Mouse (Mus musculus): Measurements from ENCODE around the gene Ptprk. TPM values are rescaled to one million over a fixed set of nuclear protein-coding genes. Genes with fewer than 3 reads are reported as not detected.

The Ptprk gene
- polyA plus RNA-seq, 1 experiment from 2014 or later, result 39.3 TPM

DNA sequence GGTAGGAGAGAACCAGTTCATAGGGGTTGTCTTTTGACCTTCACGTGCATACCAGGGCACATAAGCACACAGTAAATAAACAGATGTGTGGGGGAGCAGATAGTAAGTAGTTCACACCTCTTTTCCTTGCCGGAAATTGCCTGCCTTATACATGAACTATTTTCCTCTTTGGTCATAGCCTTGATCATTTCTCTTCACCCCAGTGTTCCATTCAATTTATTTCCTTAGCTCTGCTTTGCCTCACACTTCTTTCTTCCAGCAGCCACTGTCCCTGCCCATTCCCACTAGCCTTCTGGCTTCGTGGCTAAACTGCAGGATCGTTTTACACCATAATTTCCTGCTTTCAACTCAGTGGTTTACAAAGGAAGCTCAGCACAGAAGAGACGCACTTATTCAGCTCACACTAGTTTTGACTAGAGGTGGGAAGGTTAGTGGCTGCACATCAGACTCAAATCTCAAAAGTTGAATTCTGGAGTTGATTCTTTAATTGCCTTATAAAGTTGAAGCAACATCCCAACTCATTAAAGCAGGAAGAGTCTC is 151.0 kb downstream of the Ptprk start:
- ATAC-seq (ENCODE audit: low read depth), result no peak
- 28% methylated on average over 5 of the region's 5 CpGs for WGBS

DNA sequence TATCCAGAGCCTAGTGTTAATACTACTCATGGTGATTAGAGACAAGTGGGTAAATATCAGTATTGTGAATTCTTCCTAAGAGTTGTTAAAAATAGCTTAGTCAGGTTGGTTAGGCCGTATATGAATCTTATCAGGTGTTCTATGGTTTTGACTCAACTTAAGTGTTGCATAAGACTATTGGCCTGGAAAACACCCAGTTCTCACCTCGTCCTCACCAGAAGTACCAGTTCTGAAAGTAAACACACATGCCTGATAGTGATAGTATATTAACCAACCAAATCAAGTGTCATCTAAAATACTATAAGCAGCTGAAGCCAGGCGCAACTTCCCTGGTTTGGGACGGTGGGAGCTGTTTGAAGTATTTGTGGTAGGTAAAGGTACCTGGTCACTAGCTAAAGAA is 153.1 kb downstream of the Ptprk start:
- peaks cover 7% of the 10 kb centered on the region; the same call in 1 of the 2 replicates for H3K4me1 ChIP-seq (ENCODE audit: control insufficient read depth, insufficient read depth, low read length)
- no peak overlapping the region for H3K27ac ChIP-seq (ENCODE audit: low read depth, low read length)
- H3K4me3 ChIP-seq (ENCODE audit: low read depth, low read length), result no peak overlapping the region
- H3K9ac ChIP-seq (replicated peaks; ENCODE audit: low read depth, low read length), result no peak overlapping the region
- no peaks in the 10 kb centered on the region for H3K27me3 ChIP-seq (ENCODE audit: control insufficient read depth, insufficient read depth, low read length)
- ATAC-seq (ENCODE audit: low read depth), result no peak
- no peaks in the 10 kb centered on the region for H3K36me3 ChIP-seq (ENCODE audit: control insufficient read depth, insufficient read depth, low read length)
- H3K4me2 ChIP-seq (ENCODE audit: low read depth, low read length), result no peak overlapping the region
- H3K9me3 ChIP-seq (ENCODE audit: control insufficient read depth, low read length), result no peaks in the 10 kb centered on the region
- 94% methylated on average over 4 of the region's 4 CpGs for WGBS

More for the DNA sequence above, 151.0 kb downstream of the Ptprk start:
- Histone ChIP-seq H3K9ac (replicated peaks; ENCODE audit: low read depth, low read length) (no peak overlapping the region), H3K36me3 (ENCODE audit: control insufficient read depth, insufficient read depth, low read length) (no peaks in the 10 kb centered on the region), H3K4me3 (ENCODE audit: low read depth, low read length) (no peak overlapping the region), H3K27me3 (ENCODE audit: control insufficient read depth, insufficient read depth, low read length) (no peaks in the 10 kb centered on the region), H3K4me1 (ENCODE audit: control insufficient read depth, insufficient read depth, low read length) (peaks cover 7% of the 10 kb centered on the region; the same call in 1 of the 2 replicates), H3K27ac (ENCODE audit: low read depth, low read length) (no peak overlapping the region), H3K9me3 (ENCODE audit: control insufficient read depth, low read length) (no peaks in the 10 kb centered on the region), H3K4me2 (ENCODE audit: low read depth, low read length) (no peak overlapping the region)

DNA sequence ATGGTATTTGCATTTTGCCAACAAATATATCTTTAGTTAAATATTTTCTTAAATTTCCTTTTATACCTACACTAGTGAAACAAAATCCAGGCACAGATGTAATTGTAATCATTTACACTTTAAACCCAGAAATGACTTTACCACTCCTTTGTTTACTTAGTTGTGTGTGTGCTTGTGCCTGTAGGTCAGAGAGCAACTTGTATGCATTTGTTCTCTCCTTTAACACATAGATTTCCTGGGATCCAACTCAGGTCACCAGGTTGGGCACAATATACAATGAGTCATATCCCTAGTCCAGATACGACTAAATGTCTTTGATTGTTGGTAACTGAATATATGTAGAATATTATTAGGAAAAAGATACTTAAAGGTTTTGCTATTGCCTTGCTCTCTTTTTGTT is 153.6 kb downstream of the Ptprk start:
- H3K36me3 ChIP-seq (ENCODE audit: control insufficient read depth, insufficient read depth, low read length), result no peaks in the 10 kb centered on the region
- no peak overlapping the region for H3K4me3 ChIP-seq (ENCODE audit: low read depth, low read length)
- no peak overlapping the region for H3K4me2 ChIP-seq (ENCODE audit: low read depth, low read length)
- no peak overlapping the region for H3K9ac ChIP-seq (replicated peaks; ENCODE audit: low read depth, low read length)
- 70% methylated on average over 1 of the region's 1 CpGs for WGBS
- no peaks in the 10 kb centered on the region for H3K27me3 ChIP-seq (ENCODE audit: control insufficient read depth, insufficient read depth, low read length)
- ATAC-seq (ENCODE audit: low read depth), result no peak
- H3K9me3 ChIP-seq (ENCODE audit: control insufficient read depth, low read length), result no peaks in the 10 kb centered on the region
- no peak overlapping the region for H3K27ac ChIP-seq (ENCODE audit: low read depth, low read length)
- peaks cover 7% of the 10 kb centered on the region; the same call in 1 of the 2 replicates for H3K4me1 ChIP-seq (ENCODE audit: control insufficient read depth, insufficient read depth, low read length)

DNA sequence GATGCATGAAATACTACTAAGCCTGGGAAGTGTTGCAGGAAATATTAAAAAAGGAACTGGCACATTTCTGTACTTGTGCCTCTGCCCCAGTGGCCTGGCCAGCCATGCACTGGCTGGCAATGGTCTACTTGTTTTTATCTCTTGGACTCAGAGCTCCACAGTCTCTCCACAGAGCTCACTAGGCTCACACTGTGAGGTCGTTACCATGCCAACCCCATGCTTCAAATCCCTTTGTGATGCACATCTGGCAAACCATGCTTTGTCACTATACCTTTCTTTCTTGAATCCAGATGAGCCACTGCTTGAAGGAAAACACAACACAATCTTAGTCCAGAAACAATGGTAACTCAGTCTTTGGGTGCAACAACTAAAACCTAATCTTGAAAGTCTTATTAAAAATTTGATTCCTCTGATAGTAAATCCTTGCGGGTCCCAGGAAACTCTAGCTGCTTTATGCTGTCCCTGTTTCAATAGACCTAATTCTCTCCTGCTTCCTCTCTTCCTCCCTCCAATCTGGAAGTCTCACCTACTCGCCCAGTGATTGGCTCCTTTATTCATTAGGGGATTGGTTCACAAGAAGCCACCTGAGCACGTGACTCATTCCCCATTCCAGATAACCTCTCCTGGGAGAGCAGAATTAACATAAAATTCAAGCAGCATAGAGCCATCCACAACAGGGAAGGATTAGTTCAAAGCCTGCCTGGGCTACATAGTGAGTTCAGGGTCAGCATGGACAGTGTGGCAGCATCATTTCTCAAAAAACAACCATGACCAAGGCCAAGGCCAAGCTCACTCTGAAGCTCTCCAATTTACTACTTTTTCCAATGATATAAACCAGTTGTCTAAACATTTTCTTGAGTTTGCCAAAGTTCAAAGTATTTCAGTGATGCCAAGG is 157.9 kb downstream of the Ptprk start:
- peak; percentile 79; the same call in 1 of the 2 replicates for ATAC-seq (ENCODE audit: low read depth)
- Histone ChIP-seq H3K36me3 (ENCODE audit: control insufficient read depth, insufficient read depth, low read length) (no peaks in the 10 kb centered on the region), H3K9ac (replicated peaks; ENCODE audit: low read depth, low read length) (no peak overlapping the region), H3K4me3 (ENCODE audit: low read depth, low read length) (no peak overlapping the region), H3K27me3 (ENCODE audit: control insufficient read depth, insufficient read depth, low read length) (no peaks in the 10 kb centered on the region), H3K9me3 (ENCODE audit: control insufficient read depth, low read length) (no peaks in the 10 kb centered on the region), H3K4me2 (ENCODE audit: low read depth, low read length) (no peak overlapping the region), H3K4me1 (ENCODE audit: control insufficient read depth, insufficient read depth, low read length) (no peaks in the 10 kb centered on the region), H3K27ac (ENCODE audit: low read depth, low read length) (no peak overlapping the region)
- WGBS, result 40% methylated on average over 4 of the region's 4 CpGs

DNA sequence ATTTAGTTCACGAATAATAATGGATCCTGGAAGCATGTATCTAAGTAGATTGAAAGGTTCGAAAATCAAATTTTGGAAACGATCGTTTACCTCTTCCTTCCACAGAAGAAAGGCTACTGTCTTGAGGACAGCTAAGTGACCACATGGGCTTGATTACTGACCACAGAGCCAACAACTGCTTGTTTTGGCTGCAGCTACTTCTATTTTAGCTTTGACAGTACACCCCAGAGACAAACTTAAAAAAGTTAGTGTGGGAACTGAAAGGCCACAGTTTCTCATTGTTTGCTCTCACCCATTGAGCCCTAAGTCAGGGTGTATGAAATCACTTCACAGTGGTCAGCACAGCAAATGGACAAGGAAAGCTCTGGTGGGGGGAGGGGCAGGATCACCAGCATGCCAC is 174.4 kb downstream of the Ptprk start:
- Histone ChIP-seq H3K4me2 (ENCODE audit: low read depth, low read length) (no peak overlapping the region), H3K4me3 (ENCODE audit: low read depth, low read length) (no peak overlapping the region), H3K9ac (replicated peaks; ENCODE audit: low read depth, low read length) (no peak overlapping the region), H3K4me1 (ENCODE audit: control insufficient read depth, insufficient read depth, low read length) (no peaks in the 10 kb centered on the region), H3K9me3 (ENCODE audit: control insufficient read depth, low read length) (no peaks in the 10 kb centered on the region), H3K27ac (ENCODE audit: low read depth, low read length) (no peak overlapping the region), H3K27me3 (ENCODE audit: control insufficient read depth, insufficient read depth, low read length) (no peaks in the 10 kb centered on the region), H3K36me3 (ENCODE audit: control insufficient read depth, insufficient read depth, low read length) (no peaks in the 10 kb centered on the region)
- ATAC-seq (ENCODE audit: low read depth), result no peak
- 91% methylated on average over 4 of the region's 4 CpGs for WGBS

DNA sequence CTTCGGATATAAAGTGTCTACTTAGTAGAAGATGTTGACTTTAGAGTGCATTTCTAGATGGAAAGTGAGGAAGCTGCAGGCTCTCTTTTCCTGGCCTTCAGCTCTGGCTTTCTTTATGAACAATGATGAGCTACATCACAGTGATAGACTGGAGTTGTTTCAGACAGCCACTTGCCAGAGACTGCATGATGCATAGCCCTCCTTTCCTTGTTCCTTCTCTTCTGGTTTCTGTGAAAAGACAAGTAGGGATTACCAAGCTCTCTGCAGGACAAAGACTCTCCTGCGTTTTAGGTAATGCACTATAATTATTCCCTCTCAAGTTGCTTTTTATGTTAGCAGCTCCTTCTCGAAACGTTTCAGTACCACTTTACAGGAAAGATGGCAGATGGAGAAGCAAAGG is 176.8 kb downstream of the Ptprk start:
- Histone ChIP-seq H3K4me3 (ENCODE audit: low read depth, low read length) (no peak overlapping the region), H3K4me2 (ENCODE audit: low read depth, low read length) (no peak overlapping the region), H3K4me1 (ENCODE audit: control insufficient read depth, insufficient read depth, low read length) (no peaks in the 10 kb centered on the region), H3K9ac (replicated peaks; ENCODE audit: low read depth, low read length) (no peak overlapping the region), H3K9me3 (ENCODE audit: control insufficient read depth, low read length) (no peaks in the 10 kb centered on the region), H3K36me3 (ENCODE audit: control insufficient read depth, insufficient read depth, low read length) (no peaks in the 10 kb centered on the region), H3K27me3 (ENCODE audit: control insufficient read depth, insufficient read depth, low read length) (no peaks in the 10 kb centered on the region), H3K27ac (ENCODE audit: low read depth, low read length) (no peak overlapping the region)
- WGBS, result 56% methylated on average over 4 of the region's 4 CpGs
- ATAC-seq (ENCODE audit: low read depth), result no peak

DNA sequence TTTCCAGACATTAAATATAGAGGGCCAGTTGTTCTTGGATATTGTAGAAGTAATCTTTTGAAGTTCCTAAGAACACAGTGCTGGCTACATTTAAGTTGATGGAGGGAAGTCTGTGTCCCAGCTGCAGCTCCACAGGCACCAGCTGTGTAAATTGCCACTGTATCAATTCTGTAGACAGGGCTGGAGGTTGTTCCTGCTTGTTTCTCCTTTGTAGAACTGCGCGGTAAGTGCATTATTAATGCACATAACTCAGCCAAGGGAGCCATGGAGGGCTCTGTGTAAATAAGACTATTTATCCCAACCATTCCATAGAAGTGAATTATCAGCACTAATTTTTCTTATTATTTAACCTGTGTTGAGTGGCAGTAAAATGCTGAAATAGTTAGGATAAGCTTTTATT is 186.0 kb downstream of the Ptprk start:
- no peak overlapping the region for H3K4me3 ChIP-seq (ENCODE audit: low read depth, low read length)
- WGBS, result 52% methylated on average over 2 of the region's 2 CpGs
- ATAC-seq (ENCODE audit: low read depth), result peak; percentile 54; the same call in 1 of the 2 replicates
- H3K9me3 ChIP-seq (ENCODE audit: control insufficient read depth, low read length), result no peaks in the 10 kb centered on the region
- H3K27me3 ChIP-seq (ENCODE audit: control insufficient read depth, insufficient read depth, low read length), result no peaks in the 10 kb centered on the region
- no peaks in the 10 kb centered on the region for H3K4me1 ChIP-seq (ENCODE audit: control insufficient read depth, insufficient read depth, low read length)
- no peak overlapping the region for H3K9ac ChIP-seq (replicated peaks; ENCODE audit: low read depth, low read length)
- H3K36me3 ChIP-seq (ENCODE audit: control insufficient read depth, insufficient read depth, low read length), result no peaks in the 10 kb centered on the region
- H3K27ac ChIP-seq (ENCODE audit: low read depth, low read length), result no peak overlapping the region
- H3K4me2 ChIP-seq (ENCODE audit: low read depth, low read length), result no peak overlapping the region

DNA sequence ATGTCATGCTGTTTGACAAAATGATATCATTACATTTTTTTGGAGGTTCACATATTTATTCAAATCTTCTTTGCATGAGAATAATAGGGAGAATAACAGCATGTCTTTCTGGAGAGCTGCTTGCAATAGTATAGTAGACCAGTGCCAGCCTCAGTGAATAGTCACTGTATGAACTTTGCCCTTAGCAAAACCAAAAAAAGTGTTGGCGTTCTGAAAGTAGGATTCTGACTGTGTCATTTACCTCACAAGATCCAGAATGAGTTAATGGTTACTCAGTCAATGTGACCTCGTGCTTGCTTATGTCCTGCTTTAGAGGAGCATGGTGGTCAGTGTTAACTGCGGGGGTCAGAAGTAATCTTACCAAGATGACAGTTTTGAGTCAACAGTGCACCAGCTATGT is 187.5 kb downstream of the Ptprk start:
- ATAC-seq (ENCODE audit: low read depth), result no peak
- no peak overlapping the region for H3K4me2 ChIP-seq (ENCODE audit: low read depth, low read length)
- no peak overlapping the region for H3K27ac ChIP-seq (ENCODE audit: low read depth, low read length)
- no peak overlapping the region for H3K4me3 ChIP-seq (ENCODE audit: low read depth, low read length)
- no peaks in the 10 kb centered on the region for H3K4me1 ChIP-seq (ENCODE audit: control insufficient read depth, insufficient read depth, low read length)
- WGBS, result 92% methylated on average over 3 of the region's 3 CpGs
- no peaks in the 10 kb centered on the region for H3K27me3 ChIP-seq (ENCODE audit: control insufficient read depth, insufficient read depth, low read length)
- no peak overlapping the region for H3K9ac ChIP-seq (replicated peaks; ENCODE audit: low read depth, low read length)
- H3K36me3 ChIP-seq (ENCODE audit: control insufficient read depth, insufficient read depth, low read length), result no peaks in the 10 kb centered on the region
- no peaks in the 10 kb centered on the region for H3K9me3 ChIP-seq (ENCODE audit: control insufficient read depth, low read length)

DNA sequence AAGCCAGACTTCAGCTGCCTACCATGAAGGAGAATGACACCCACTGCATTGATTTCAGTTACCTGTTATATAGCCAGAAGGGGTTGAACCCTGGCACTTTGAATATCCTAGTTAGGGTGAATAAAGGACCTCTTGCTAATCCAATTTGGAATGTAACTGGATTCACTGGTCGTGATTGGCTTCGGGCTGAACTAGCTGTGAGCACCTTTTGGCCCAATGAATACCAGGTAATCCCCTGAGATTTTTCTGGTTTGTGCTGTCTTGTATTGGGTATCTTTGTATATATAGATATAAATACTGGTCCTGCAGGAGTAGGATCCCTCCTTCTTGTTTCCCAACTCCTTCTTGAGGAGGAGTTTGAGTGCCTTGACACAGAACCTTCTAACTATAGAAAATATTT is 188.9 kb downstream of the Ptprk start:
- Histone ChIP-seq H3K36me3 (ENCODE audit: control insufficient read depth, insufficient read depth, low read length) (no peaks in the 10 kb centered on the region), H3K4me1 (ENCODE audit: control insufficient read depth, insufficient read depth, low read length) (no peaks in the 10 kb centered on the region), H3K27me3 (ENCODE audit: control insufficient read depth, insufficient read depth, low read length) (no peaks in the 10 kb centered on the region), H3K9ac (replicated peaks; ENCODE audit: low read depth, low read length) (no peak overlapping the region), H3K4me3 (ENCODE audit: low read depth, low read length) (no peak overlapping the region), H3K27ac (ENCODE audit: low read depth, low read length) (no peak overlapping the region), H3K4me2 (ENCODE audit: low read depth, low read length) (no peak overlapping the region), H3K9me3 (ENCODE audit: control insufficient read depth, low read length) (no peaks in the 10 kb centered on the region)
- ATAC-seq (ENCODE audit: low read depth), result no peak
- WGBS, result 97% methylated on average over 2 of the region's 2 CpGs

Measured in neural tube, embryonic 14.5 days (tissue).